7 mouse cellular contexts compared by ENCODE assay signal in the genomic region with DNA sequence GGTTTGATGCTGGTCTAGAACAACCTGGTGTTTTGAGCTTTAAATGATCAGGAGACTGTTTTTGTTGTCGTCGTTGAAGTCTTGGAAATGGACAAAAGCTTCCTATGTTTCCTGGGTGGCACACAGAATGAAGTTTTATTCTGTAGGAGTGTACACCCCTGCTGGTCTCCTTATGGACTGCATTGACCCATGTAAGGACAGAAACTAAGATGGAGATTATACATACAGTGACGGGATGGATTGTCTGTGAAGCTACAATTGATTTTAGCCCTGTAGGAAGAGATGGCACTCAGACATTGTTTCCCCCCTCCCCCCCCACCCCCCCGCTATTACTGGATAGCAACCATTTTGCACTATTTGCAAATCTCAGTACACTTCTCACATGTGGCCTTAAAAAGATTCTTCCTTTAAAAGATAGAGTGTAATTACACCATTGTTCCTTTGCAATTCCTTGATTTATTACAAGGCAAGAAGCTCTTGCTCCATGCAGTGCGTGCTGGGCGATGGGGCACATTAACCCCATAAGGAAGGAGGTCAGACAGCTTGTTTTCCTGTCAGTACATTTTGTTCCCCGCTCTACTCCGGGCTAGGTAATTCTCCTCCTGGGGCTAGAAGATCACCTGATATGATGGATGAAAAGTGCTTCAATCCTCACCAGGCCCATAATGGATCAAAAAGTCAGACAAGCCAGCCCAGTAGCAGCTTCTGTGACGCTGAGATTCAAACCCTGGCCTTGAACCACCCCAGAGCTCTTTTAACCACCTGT. TPM values are rescaled to one million over a fixed set of nuclear protein-coding genes. Genes with fewer than 3 reads are reported as not detected.
DNase-seq lines count a peak whose midpoint lies in the region; ATAC-seq and TF ChIP-seq lines count a peak whose summit lies in the region.

No protein-coding gene starts in this region.

- no peaks in the 10 kb centered on the region for H3K9me3 ChIP-seq in hindbrain, embryonic 11.5 days (ENCODE audit: control insufficient read depth, low read length)
- H3K9me3 ChIP-seq in midbrain, embryonic 11.5 days (ENCODE audit: control insufficient read depth, low read length), result no peaks in the 10 kb centered on the region

- H3K9ac ChIP-seq in hindbrain, embryonic 11.5 days (ENCODE audit: low read depth, low read length), result peak overlapping the region; percentile 8; the same call in 1 of the 2 replicates
- peak overlapping the region; percentile 64 for H3K9ac ChIP-seq in midbrain, embryonic 11.5 days (ENCODE audit: low read length)

- no peak for TF ChIP-seq POLR2A in lung, adult 2 months (IDR thresholded peaks at IDR 0.05; ENCODE audit: borderline replicate concordance, extremely low read depth, low read depth, low read length)

- peak overlapping the region; percentile 58 for H3K4me3 ChIP-seq in lung, adult 2 months (replicated peaks; ENCODE audit: extremely low read depth, low read depth, low read length)
- peak overlapping the region; percentile 50 for H3K4me3 ChIP-seq in hindbrain, embryonic 11.5 days (ENCODE audit: low read depth, low read length)
- peak overlapping the region; percentile 64 for H3K4me3 ChIP-seq in midbrain, embryonic 11.5 days (ENCODE audit: low read depth, low read length)

- peak overlapping the region; percentile 53 for H3K4me2 ChIP-seq in hindbrain, embryonic 11.5 days (replicated peaks; ENCODE audit: low read depth, low read length)
- H3K4me2 ChIP-seq in midbrain, embryonic 11.5 days, result peak overlapping the region; percentile 78

- WGBS in lung, adult 2 months, result 30% methylated on average over 9 of the region's 9 CpGs
- 33% methylated on average over 9 of the region's 9 CpGs for WGBS in hindbrain, embryonic 11.5 days
- WGBS in midbrain, embryonic 11.5 days, result 44% methylated on average over 9 of the region's 9 CpGs

- DNase-seq in lung, adult 2 months, result no peak
- DNase-seq in lung, postnatal 10 days, result no peak
- peak; percentile 29 for DNase-seq in embryo, embryonic 11 days
- DNase-seq in hindbrain, embryonic 11.5 days (ENCODE audit: low spot score), result peak; percentile 23
- DNase-seq in midbrain, embryonic 11.5 days (ENCODE audit: low spot score, missing footprints), result peak; percentile 83
- no peak for DNase-seq in gastrocnemius, adult 18-20 months (ENCODE audit: low spot score)
- no peak for DNase-seq in T-cell, adult 2 months (ENCODE audit: low spot score)

- no peaks in the 10 kb centered on the region for H3K4me1 ChIP-seq in lung, adult 2 months (ENCODE audit: control insufficient read depth, insufficient read depth, low read length)
- no peaks in the 10 kb centered on the region for H3K4me1 ChIP-seq in hindbrain, embryonic 11.5 days (replicated peaks; ENCODE audit: control insufficient read depth, insufficient read depth, low read length)
- peaks cover 5% of the 10 kb centered on the region; the same call in 1 of the 2 replicates for H3K4me1 ChIP-seq in midbrain, embryonic 11.5 days (ENCODE audit: control insufficient read depth, insufficient read depth, low read length)

- peak; percentile 85 for ATAC-seq in hindbrain, embryonic 11.5 days (ENCODE audit: low FRiP score)
- ATAC-seq in midbrain, embryonic 11.5 days (ENCODE audit: low FRiP score), result peak; percentile 20; the same call in 1 of the 2 replicates

- H3K36me3 ChIP-seq in hindbrain, embryonic 11.5 days (ENCODE audit: control insufficient read depth, insufficient read depth, low read length), result no peaks in the 10 kb centered on the region
- H3K36me3 ChIP-seq in midbrain, embryonic 11.5 days (ENCODE audit: control insufficient read depth, insufficient read depth, low read length), result no peaks in the 10 kb centered on the region

- H3K27ac ChIP-seq in hindbrain, embryonic 11.5 days (ENCODE audit: low read depth, low read length), result peak overlapping the region; percentile 6; the same call in 1 of the 2 replicates
- H3K27ac ChIP-seq in midbrain, embryonic 11.5 days (ENCODE audit: low read depth, low read length), result no peak overlapping the region

- H3K27me3 ChIP-seq in hindbrain, embryonic 11.5 days (ENCODE audit: control insufficient read depth, insufficient read depth, low read length), result no peaks in the 10 kb centered on the region
- no peaks in the 10 kb centered on the region for H3K27me3 ChIP-seq in midbrain, embryonic 11.5 days (ENCODE audit: control insufficient read depth, insufficient read depth, low read length)

- TF ChIP-seq CTCF in lung, adult 2 months (IDR thresholded peaks at IDR 0.05; ENCODE audit: insufficient read depth, low read length), result no peak

RNA-seq across cellular contexts. Expression of a gene that starts 0.6 kb away (rescaled TPM):
- 177 and 466 TPM in 2 replicates for polyA plus RNA-seq in lung, adult 2 months (2012; rRNA removed)
- polyA plus RNA-seq in hindbrain, embryonic 11.5 days (2014; fragmentation: Nextera tagmentation; extraction: Ambion mirVana), result 849 and 1,244 TPM in 2 replicates
- 860 and 869 TPM in 2 replicates for polyA plus RNA-seq in midbrain, embryonic 11.5 days (2014; fragmentation: Nextera tagmentation; extraction: Ambion mirVana)
- 10 to 100 TPM; 25.3 to 32.4 TPM for total RNA-seq in gastrocnemius, adult 18-20 months (2021)

Comparison
In these comparisons a context has a peak if more than half of its experiments do, and no peak if none do; other contexts are left out.
1. DNase-seq: peak in embryo, embryonic 11 days (single experiment), hindbrain, embryonic 11.5 days (single experiment) and midbrain, embryonic 11.5 days (single experiment); none in lung, adult 2 months (single experiment), lung, postnatal 10 days (single experiment), gastrocnemius, adult 18-20 months (single experiment) and T-cell, adult 2 months (single experiment).
2. Peak in every context shown above with its lines, with median percentiles within 50 percentile points of each other: H3K4me3 ChIP-seq.